ENCODE assay signal across 8 mouse cellular contexts in genomic region chr7:80749109-80749508, GRCm38 (mm10).
DNase-seq lines count a peak whose midpoint lies in the region; ATAC-seq and TF ChIP-seq lines count a peak whose summit lies in the region.
"Not testable (repeated sequence)": the region's sequence is repeated elsewhere in the genome, so short reads cannot be mapped to it uniquely, and the experiment has no call there.

No protein-coding gene starts in this region.

- not testable (repeated sequence) for H3K4me3 ChIP-seq in E14TG2a.4 (replicated peaks; ENCODE audit: low read length); hindbrain, postnatal 0 days (ENCODE audit: low read length); kidney, postnatal 0 days (replicated peaks; ENCODE audit: low read depth, low read length); lung, embryonic 14.5 days (ENCODE audit: low read depth, low read length); midbrain, postnatal 0 days (ENCODE audit: low read depth, low read length)

- peaks cover 67% of the 10 kb centered on the region for H3K36me3 ChIP-seq in E14TG2a.4 (ENCODE audit: insufficient read depth, low read length)
- H3K36me3 ChIP-seq in hindbrain, postnatal 0 days (ENCODE audit: insufficient read depth, low read length) = peaks cover 51% of the 10 kb centered on the region
- H3K36me3 ChIP-seq in kidney, postnatal 0 days (ENCODE audit: insufficient read depth, low read length) = peaks cover 70% of the 10 kb centered on the region
- H3K36me3 ChIP-seq in lung, embryonic 14.5 days (ENCODE audit: insufficient read depth) = peaks cover 75% of the 10 kb centered on the region
- H3K36me3 ChIP-seq in midbrain, postnatal 0 days (ENCODE audit: insufficient read depth, low read length) = peaks cover 39% of the 10 kb centered on the region

- not testable (repeated sequence) for ATAC-seq in hindbrain, postnatal 0 days; kidney, postnatal 0 days (replicated peaks; ENCODE audit: low FRiP score, low read depth); lung, embryonic 14.5 days (ENCODE audit: insufficient read depth); midbrain, postnatal 0 days (ENCODE audit: low FRiP score)

- WGBS in hindbrain, postnatal 0 days = 94% methylated on average over 10 of the region's 10 CpGs
- 97% methylated on average over 9 of the region's 10 CpGs for WGBS in kidney, postnatal 0 days
- 95% methylated on average over 10 of the region's 10 CpGs for WGBS in lung, embryonic 14.5 days
- WGBS in midbrain, postnatal 0 days = 94% methylated on average over 10 of the region's 10 CpGs

- not testable (repeated sequence) for H3K27me3 ChIP-seq in E14TG2a.4 (ENCODE audit: insufficient read depth, low read length); hindbrain, postnatal 0 days (ENCODE audit: insufficient read depth, low read length); kidney, postnatal 0 days (ENCODE audit: insufficient read depth, low read length); lung, embryonic 14.5 days (ENCODE audit: insufficient read depth, low read length); midbrain, postnatal 0 days (ENCODE audit: insufficient read depth, low read length)

- H3K4me1 ChIP-seq in E14TG2a.4 (replicated peaks; ENCODE audit: low read depth, low read length) = peaks cover 73% of the 10 kb centered on the region
- H3K4me1 ChIP-seq in hindbrain, postnatal 0 days (ENCODE audit: insufficient read depth, low read length); kidney, postnatal 0 days (replicated peaks; ENCODE audit: insufficient read depth, low read length); midbrain, postnatal 0 days (ENCODE audit: insufficient read depth, low read length): not testable (repeated sequence)
- peaks cover 11% of the 10 kb centered on the region for H3K4me1 ChIP-seq in lung, embryonic 14.5 days (ENCODE audit: insufficient read depth)

- not testable (repeated sequence) for H3K4me2 ChIP-seq in hindbrain, postnatal 0 days (ENCODE audit: low read depth, low read length); kidney, postnatal 0 days (ENCODE audit: low read length); lung, embryonic 14.5 days; midbrain, postnatal 0 days (ENCODE audit: low read depth, low read length, poor library complexity, severe bottlenecking)

- H3K9me3 ChIP-seq in E14TG2a.4 (ENCODE audit: low read length); hindbrain, postnatal 0 days (ENCODE audit: low read length); kidney, postnatal 0 days (replicated peaks; ENCODE audit: low read length); lung, embryonic 14.5 days (ENCODE audit: low read depth, low read length); midbrain, postnatal 0 days (ENCODE audit: low read length): not testable (repeated sequence)

- DNase-seq in A20 (ENCODE audit: low read depth, low spot score) (peak; percentile 10), NIH3T3 (ENCODE audit: low read depth) (peak; percentile 37), ZHBTc4 (ENCODE audit: low read depth, low spot score) (peak; percentile 57)
- not testable (repeated sequence) for DNase-seq in hindbrain, postnatal 0 days (ENCODE audit: low spot score); kidney, postnatal 0 days (ENCODE audit: low spot score); lung, embryonic 14.5 days; midbrain, postnatal 0 days (ENCODE audit: low spot score)

- not testable (repeated sequence) for H3K27ac ChIP-seq in hindbrain, postnatal 0 days; kidney, postnatal 0 days; lung, embryonic 14.5 days (ENCODE audit: low read depth); midbrain, postnatal 0 days (ENCODE audit: low read depth, low read length)

- not testable (repeated sequence) for H3K9ac ChIP-seq in hindbrain, postnatal 0 days (replicated peaks; ENCODE audit: low read length); kidney, postnatal 0 days (ENCODE audit: low read depth, low read length); lung, embryonic 14.5 days; midbrain, postnatal 0 days (replicated peaks; ENCODE audit: low read length, poor library complexity, severe bottlenecking)

- TF ChIP-seq CTCF in E14TG2a.4 (conservative IDR thresholded peaks at IDR 0.05; ENCODE audit: low read length) = peak; percentile 25
- peak; percentile 14; the same call in 1 of the 2 replicates for TF ChIP-seq CTCF in hindbrain, postnatal 0 days (IDR thresholded peaks at IDR 0.05; ENCODE audit: low read depth)
- peak; percentile 27; the same call in 1 of the 2 replicates for TF ChIP-seq CTCF in kidney, postnatal 0 days (IDR thresholded peaks at IDR 0.05; ENCODE audit: low read depth)
- TF ChIP-seq CTCF in lung, embryonic 14.5 days (IDR thresholded peaks at IDR 0.05; ENCODE audit: low read depth) = 0 out of 2 replicates have a peak, but pooled peaks have one; percentile 6
- TF ChIP-seq CTCF in midbrain, postnatal 0 days (IDR thresholded peaks at IDR 0.05) = peak; percentile 35
